Mouse (Mus musculus) large intestine, adult 2 months (tissue): Measurements from ENCODE around the gene Pde1b. TPM values are rescaled to one million over a fixed set of nuclear protein-coding genes. Genes with fewer than 3 reads are reported as not detected.
A peak's percentile ranks its signal among the peaks of the same experiment; 100 is the strongest.

Experiments used
- DNase-seq: peaks from one replicate; pipeline ENCODE4 v3.0.0-alpha.2; 2012; ENCODE audit warnings: low read depth, low spot score
- WGBS: fragments of 180-500 bp; shearing (Covaris S2); methylation state at CpG from one replicate; pipeline ENCODE4 v1.1.7; 2018; 5-methylcytosine and 5-hydroxymethylcytosine counted together
- polyA plus RNA-seq: library from polyadenylated mRNA; depleted of rRNA; stranded (reverse); fragments of >200 nt; gene quantifications from 2 replicates; pipeline ENCODE4 v1.2.3, GENCODE M21; 2012; rRNA removed

The Pde1b gene
- polyA plus RNA-seq, 1 experiment: 8.2 TPM

GRCm38 (mm10) chr15:103540646-103541045 lies 37.8 kb downstream of the Pde1b start:
- WGBS: 85% methylated on average over 1 of the region's 1 CpGs
- DNase-seq: no peak

GRCm38 (mm10) chr15:103542526-103542925 lies 39.7 kb downstream of the Pde1b start:
- no peak for DNase-seq

- no peak for DNase-seq
- 76% methylated on average over 3 of the region's 3 CpGs for WGBS
Observed at GRCm38 (mm10) chr15:103547983-103548382, 45.1 kb downstream of the Pde1b start.

GRCm38 (mm10) chr15:103549475-103549874 lies 46.6 kb downstream of the Pde1b start:
- 90% methylated on average over 1 of the region's 1 CpGs for WGBS
- no peak for DNase-seq

GRCm38 (mm10) chr15:103551053-103551452 lies 48.2 kb downstream of the Pde1b start:
- no peak for DNase-seq
- 6% methylated on average over 1 of the region's 1 CpGs for WGBS

GRCm38 (mm10) chr15:103552096-103552690 lies 49.4 kb downstream of the Pde1b start:
- peak; percentile 54 for DNase-seq
- 46% methylated on average over 3 of the region's 3 CpGs for WGBS

- no peak for DNase-seq
Observed at GRCm38 (mm10) chr15:103564981-103565380, 62.1 kb downstream of the Pde1b start, which contains the start of gene Glycam1. Gene Glycam1 (minus strand): TSS chr15:103565081.

Other genes with a start within 250 kb of the Pde1b start
- gene Nfe2, start 244.6 kb upstream of the Pde1b start, polyA plus RNA-seq: 0.32 and 0.55 TPM in 2 replicates
- 215 and 216 TPM in 2 replicates for gene Copz1, start 230.3 kb upstream of the Pde1b start, polyA plus RNA-seq
- gene Gpr84, start 192.4 kb upstream of the Pde1b start, polyA plus RNA-seq: 0.12 TPM in 1 of 2 replicates, not detected in the other
- gene Zfp385a, start 162.9 kb upstream of the Pde1b start, polyA plus RNA-seq: 3.8 and 5.9 TPM in 2 replicates
- gene Itga5, start 136.3 kb upstream of the Pde1b start, polyA plus RNA-seq: 20.5 and 27.0 TPM in 2 replicates
- 0.12 TPM in 1 of 2 replicates, not detected in the other for gene Gtsf1, start 72.6 kb upstream of the Pde1b start, polyA plus RNA-seq
- gene Gtsf2, start 54.6 kb upstream of the Pde1b start, polyA plus RNA-seq: not detected in 2 replicates
- 10.1 and 12.0 TPM in 2 replicates for gene Nckap1l, start 49.2 kb upstream of the Pde1b start, polyA plus RNA-seq
- gene Ppp1r1a, start 35.0 kb downstream of the Pde1b start, polyA plus RNA-seq: 3.3 and 3.6 TPM in 2 replicates
- gene Glycam1, start 62.0 kb downstream of the Pde1b start, polyA plus RNA-seq: 1.2 and 4.9 TPM in 2 replicates